Mouse (Mus musculus) liver, adult (tissue): ENCODE results near the gene Ska2.

ENCODE experiments used
- GATA4 ChIP-seq: IDR thresholded peaks from 2 replicates; pipeline ENCODE4 v1.6.1; 2014; ENCODE audit warnings: mild to moderate bottlenecking, low read length; ENCODE audit not compliant: insufficient replicate concordance

The Ska2 gene

DNA sequence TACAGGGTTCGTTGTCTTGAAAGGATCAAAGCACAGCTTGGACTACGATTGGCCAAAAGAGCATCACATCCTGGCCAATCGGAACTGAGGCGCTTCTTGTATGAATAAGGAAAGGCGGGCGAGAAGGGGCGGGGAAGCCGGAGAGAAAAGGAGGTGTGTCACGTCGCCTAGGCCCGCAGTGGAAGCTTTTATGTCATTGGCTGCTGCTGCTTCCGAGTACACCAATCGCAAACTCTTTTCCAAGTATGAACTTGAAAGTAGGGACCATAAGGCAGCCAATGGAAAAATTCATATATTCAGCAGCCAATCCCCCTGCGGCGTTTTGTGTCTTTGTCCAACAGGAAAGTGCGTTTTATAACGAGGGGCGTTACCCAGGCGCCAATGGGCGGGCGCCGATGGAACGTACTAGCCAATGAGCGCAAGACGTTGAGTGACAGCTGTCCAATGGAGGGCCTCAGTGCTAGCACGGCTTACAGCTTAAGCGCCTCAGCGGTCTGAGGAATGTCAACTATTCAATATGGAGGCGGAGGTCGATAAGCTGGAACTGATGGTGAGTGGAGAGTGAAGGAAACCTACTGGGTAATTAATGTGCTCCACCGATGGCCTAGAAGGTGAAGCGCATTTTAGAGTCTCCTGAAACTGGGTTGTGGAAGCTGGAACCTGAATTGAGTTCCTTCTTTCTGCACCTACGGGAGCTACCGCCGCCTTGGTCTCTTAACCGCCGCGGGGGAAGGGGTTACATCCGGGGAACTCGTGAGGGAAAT lies at the start of gene Ska2:
TSS of gene Ska2 (plus strand) at position 480 of the 764 bp plus-strand sequence.
- TF ChIP-seq GATA4 = peak; percentile 43; the same call in 1 of the 2 replicates

DNA sequence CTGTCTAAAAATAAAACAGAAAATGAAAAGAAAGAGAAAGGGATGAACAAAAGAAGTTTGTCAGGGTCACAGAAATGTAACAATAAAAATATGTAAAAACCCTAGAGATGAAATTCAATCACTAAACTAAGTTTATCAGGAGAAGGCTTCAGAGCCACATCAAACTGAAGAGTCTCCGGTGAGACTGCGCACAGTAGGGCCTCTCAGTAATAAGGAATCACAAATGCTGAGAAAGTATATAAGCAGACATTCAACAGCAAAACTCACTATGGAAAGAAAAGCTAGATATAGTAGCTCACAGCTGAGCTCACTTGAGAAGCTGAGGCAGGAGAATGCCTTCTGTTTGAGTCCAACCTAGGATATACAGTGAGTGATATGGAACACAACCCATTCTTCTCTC lies 48.6 kb upstream of the Ska2 start:
- TF ChIP-seq GATA4 = no peak

DNA sequence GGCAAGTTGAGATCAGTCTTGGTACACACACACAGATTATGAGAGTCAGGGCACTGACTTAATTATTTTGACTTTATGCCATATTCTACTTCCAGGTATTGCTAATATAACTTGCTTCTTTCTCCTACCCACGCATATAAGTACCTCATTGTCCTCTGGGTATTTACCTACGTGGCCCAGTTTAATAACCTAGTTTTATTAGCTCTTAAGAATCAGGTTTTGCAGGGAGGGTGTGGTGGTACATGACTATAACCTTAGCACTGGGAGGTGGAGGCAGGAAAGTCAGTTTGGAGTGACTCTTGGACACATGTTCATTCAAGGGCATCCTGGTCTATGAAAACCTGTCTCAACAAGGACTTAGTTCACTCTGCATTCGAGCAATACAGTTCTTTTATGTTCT lies 46.9 kb upstream of the Ska2 start:
- no peak for TF ChIP-seq GATA4

DNA sequence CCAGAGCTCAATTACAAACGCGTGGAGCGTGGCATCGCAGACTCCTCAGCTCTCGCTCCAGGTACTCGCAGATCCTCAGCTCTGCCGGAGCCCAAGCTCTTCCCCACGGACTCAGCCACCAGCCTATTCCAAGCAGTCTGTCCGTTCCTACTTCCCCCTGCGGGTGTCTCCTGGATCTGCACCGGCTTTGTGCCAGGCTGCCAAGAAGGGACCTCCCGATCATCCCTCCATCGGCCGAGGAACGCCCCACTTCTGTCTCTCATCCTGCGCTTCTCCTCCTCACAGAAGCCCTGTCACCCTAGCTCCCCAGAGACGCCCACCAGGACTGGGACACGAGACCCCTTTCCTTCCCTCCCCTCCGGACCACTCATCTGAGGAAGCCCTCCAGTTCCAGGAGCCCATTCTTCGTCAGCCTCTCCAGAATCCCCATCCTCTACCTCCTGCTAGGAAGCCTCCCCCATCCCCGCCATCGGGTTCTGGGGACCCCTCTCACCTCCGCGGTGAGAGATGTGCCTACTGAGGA lies 35.6 kb upstream of the Ska2 start:
- TF ChIP-seq GATA4 = no peak

DNA sequence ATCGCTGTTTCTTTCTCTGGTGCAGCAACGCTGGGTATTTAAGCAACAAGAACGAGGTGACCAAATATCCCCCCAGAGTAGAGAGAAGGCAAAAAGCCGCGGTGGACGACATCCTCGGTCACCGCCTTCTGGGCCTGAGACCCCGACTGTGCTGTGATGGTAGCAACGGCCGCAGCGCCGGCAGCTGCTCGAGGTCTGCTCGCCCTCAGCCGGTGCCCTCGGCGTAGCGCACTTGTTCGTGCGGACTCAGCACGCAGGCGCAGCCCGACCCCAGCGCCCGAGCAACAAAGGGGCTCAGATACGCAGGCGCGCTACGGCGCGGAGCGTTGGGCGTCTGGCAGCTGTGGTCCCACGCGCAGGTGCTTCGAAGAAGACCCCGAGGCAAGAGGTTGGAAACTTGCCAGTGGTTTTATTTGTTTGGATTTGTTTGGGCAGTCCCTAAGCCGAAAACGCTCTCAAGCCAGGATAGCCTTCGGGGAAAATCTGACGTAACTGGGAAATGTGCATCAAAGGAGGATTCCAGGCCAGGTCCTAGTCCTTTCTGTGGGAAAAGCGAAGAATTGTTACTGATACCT lies 35.1 kb upstream of the Ska2 start, which contains the start of gene Gdpd1:
TSS of gene Gdpd1 (minus strand) at position 197 of the 575 bp plus-strand sequence.
- TF ChIP-seq GATA4 = peak; percentile 97; the same call in 1 of the 2 replicates

DNA sequence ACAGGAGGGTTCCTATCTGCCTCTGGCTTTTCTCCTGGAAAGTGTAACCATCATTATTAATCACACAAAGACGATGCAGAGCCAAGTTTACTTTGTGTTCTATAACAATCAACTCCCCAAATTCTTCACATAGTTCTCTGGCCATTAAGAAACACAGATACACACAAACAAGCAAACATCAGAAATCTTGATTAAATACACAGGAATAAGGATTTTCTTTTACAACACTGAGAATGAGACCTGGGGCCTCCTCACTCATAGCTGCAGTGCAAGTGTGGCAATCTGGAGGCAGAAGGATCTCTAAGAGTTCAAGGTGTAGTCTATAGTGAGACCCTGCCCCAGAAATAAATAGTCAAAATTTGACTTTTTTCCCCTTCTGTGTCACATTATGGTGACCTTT lies 25.3 kb upstream of the Ska2 start:
- TF ChIP-seq GATA4 = no peak

DNA sequence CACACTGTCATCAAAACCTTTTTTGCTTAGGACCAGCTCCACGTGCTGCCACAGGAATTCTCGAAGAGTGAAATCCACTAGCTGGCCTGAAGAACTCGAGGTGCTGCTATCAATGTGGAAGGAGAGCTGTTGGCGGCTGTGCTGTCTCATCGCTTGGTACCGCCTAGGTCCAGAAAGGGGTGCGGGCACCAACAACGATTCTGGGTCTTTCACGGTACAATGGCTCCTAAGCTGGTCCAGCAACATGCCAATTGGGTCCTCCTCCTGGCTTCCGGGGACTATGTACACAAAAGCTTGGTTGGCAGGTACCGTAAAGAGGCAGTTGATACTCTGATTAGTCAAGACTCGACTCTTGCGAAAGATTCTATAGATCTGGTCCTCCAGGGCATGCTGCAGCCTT lies 23.6 kb upstream of the Ska2 start:
- TF ChIP-seq GATA4 = no peak

DNA sequence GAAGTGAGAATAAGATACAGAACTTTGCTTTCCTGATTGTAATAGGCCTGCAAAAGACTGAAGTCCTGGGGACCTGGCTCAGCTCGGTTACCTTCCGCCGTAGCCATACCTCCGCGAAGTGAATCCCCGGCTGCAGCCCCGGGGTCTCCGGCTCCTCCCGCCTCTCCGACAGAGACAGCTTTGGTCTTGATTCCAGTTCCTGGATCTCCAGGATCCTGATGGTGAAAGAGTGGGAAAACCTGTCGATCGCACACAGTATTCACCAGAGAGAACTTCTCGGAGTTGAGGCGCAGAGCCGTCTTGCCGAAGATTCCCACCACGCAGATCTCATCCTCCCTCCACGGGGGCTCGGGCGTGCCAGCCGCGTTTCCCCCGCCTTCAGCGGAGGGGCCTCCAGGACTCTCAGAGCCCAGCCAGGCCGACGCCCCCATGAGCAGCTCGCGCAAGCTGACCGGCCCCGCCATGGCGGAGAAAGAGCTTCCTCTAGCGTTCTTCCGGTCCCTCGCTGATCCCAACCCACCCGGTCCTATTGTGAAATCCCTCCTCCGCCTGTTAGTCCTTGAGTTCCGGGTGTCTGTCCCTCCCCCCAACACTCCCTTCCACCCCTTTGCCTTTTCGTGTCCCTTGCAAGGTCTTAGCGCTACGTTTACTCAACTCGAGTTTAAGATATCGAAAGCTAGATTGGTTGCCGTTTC lies 22.6 kb upstream of the Ska2 start, which contains the start of gene Smg8:
TSS of gene Smg8 (minus strand) at position 485 of the 695 bp plus-strand sequence.
- TF ChIP-seq GATA4 = no peak

DNA sequence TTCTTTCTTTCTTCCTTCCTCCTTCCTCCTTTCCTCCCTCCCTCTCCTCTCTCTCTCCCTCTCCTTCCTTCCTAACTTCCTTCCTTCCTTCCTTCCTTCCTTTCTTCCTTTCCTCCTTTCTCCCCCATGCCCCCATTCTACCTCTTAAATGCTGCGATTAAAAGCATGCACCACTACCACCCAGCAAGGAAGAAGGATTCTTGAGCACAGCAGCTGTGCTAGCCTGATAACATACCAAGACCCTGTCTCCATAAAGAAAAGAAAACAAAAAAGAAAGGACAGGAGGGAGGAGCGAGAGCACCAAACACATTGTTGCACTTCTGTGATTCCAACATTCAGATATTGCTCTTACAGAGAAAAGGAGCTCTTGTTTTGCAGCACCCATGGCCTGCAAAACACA lies 21.9 kb upstream of the Ska2 start:
- no peak for TF ChIP-seq GATA4

DNA sequence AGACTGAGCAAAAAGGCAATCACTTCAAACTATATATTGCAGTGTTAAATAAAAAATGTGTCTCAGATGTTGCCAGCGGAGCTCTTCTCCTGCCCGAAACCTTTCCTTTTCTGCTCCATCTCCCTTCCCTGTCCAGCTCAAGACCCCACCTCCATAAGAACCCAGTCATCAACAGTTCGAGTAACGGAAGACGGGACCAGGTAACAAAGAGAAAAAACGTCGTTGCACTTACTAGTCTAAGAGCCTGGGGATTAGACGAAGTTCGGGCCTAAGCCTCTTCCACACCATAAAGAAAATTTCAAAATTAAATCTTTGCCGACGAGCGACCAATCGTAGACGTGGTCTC lies 652 bp upstream of the Ska2 start, which contains the start of gene Prr11:
TSS of gene Prr11 (minus strand) at position 300 of the 346 bp plus-strand sequence.
- no peak for TF ChIP-seq GATA4

DNA sequence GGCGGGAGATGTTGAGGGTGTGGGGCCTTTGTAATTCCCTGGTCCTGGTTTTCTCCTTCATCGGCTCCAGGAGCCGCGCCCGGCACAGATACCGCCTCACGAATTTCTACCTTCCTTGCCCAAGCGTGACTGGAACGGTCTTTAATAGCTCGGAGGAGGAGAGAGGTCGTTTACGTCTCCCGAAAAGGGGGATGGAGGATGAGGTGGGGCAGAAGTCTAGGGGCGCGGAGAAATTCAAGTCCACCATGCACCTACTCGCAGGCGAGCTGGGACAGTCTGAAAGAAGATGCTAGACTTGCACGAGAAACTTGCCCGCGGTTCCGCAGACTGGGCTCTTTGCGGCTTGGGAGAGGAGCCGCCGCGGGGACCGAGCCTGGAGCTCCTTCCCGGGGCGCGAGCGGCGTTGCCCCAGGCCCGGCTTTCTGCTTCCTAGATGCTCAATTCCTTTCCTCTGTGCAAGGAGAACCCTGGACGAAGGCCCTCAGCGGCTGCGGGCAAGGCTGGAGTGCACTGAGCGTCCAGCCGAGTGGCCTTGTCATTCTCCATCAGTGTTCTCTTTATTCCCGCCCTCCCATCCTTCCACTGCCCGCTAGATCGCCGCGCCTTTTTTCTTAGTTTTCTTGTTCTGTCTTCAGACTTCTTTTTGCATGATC lies 611 bp downstream of the Ska2 start:
- TF ChIP-seq GATA4 = no peak

DNA sequence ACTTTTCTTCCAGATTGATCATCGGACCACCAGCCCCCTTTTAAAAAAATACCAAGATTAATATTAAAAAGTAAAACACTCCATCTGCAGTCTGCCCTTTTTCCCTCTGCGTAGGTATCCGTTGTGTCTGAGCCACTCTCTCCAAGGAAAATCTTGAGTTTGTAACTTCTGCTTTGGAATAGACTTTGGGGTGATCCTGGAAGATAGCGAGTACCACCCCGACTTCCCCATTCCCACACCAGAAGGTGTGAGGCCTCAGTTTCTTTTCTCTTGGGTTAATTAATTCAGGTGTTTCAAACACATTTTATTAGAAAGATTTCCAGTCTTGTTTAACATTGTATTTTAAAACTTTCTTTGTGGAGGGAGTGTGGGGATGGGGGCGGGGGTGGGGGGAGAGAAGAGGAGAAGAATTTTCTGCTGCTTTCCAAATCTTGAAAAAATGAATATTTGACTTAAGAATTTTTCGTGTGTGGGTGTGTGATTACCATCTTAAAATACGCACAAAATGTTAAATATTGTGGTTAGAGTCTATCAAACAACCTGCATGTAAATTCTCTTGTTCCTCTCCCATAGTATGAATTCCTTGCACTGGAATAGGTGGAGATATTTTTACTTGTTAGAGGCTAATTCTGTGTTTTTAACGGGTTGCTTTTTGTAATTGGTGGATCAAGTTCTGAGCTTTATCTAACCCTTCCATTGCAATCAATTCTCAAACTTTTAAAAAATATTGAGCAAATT lies 1.3 kb downstream of the Ska2 start:
- no peak for TF ChIP-seq GATA4

DNA sequence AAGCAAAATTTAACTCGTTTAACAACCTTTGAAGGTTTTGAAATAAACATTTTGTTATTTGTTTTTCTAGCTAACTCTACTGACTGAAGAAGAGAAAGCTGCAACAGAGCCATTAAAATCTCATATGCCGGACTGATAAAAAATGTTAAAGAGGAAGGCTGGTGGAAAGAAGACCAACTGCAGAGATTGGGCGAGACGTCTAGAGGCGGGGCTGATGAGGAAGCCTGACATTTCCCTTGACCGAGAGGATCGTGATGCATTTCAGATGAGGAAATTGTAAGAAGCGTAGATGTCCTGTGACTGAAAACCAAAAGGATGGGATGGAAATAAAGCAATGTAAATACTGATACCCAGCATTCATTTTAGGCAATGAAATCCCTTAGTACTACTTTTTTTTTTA lies 12.8 kb downstream of the Ska2 start:
- no peak for TF ChIP-seq GATA4

DNA sequence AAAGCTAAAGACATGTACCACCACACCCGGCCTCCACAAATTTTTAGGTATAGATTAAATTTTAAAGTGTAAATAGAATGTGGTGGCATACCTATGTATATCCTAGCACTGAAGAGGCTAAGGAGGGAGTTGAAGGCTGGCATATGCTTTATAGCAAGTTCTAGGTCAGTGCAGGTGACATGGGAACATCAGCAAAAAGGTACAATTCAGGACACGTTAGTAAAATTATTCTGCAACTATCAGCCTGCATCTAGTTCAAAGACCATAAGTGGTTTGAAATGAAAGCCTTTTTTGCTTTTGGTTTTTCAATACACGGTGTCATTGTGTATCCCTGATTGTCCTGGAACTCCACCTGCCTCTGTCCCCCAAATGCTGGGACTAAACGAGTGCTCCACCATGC lies 16.5 kb downstream of the Ska2 start:
- no peak for TF ChIP-seq GATA4
